Mouse (Mus musculus): ENCODE data around the gene Cacna1b.

- TF ChIP-seq POLR2A (IDR thresholded peaks at IDR 0.05; ENCODE audit: extremely low read depth, insufficient read depth, low read length) (no peak), CTCF (IDR thresholded peaks at IDR 0.05; ENCODE audit: extremely low read depth, insufficient read depth, low read length) (peak; percentile 70)
Measured at GRCm38 (mm10) chr2:24755276-24755675, 7.7 kb downstream of the Cacna1b start.
